Mouse (Mus musculus): ENCODE results near the gene Dusp7. TPM values are rescaled to one million over a fixed set of nuclear protein-coding genes. Genes with fewer than 3 reads are reported as not detected.

Dusp7 gene
- total and polyA plus RNA-seq, 3 experiments = 5.5 to 12.2 TPM; not detected in 1

DNA sequence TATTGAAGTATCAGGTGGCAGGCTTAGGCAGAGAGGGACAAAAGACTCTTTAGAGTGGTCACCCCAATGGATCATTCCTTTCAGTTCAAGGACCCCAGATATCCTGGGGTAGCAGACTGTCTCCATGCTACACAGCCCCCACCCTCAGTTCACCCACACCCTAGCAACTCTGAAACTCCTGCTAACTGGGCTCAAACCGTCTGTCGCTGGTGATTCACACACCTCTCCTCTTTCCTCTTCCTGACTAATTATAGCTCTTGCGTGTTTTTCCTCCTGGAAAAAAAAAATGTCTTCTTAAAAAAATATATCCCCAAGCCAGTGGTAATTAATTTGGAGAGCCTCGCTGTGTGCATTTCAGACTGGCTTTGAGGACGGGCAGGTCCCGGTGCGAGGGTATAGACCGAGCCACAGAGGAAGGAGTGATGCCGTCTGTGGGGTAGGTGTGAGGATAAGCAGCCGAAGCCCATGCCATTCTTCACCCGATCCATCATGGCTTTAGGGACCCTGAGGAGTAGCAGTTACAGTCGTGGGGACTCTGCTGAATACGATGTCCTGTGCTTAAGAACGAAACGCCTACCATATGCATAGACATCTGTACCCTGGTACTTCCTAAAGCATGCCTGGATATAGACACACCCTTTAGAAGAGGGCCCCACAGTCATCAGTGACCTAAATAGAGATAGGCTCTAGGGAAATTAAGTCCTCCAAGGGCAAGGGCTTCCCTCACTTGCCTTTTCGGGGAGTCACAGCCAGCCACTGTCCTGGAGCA lies 34.4 kb downstream of the Dusp7 start:
- no peak for DNase-seq (ENCODE audit: low read depth, low spot score)
- Histone ChIP-seq H3K9ac (ENCODE audit: control insufficient read depth, low read depth, low read length, poor library complexity, severe bottlenecking) (no peak overlapping the region), H3K9me3 (replicated peaks; ENCODE audit: insufficient read depth, low read length) (no peaks in the 10 kb centered on the region), H3K36me3 (ENCODE audit: control insufficient read depth in 1 of 2, insufficient read depth in 2 of 2, low read length in 2 of 2) (peaks cover 0 to 4% of the 10 kb centered on the region in 2 experiments; a peak in 2 of 4 replicates), H3K27ac (ENCODE audit: control insufficient read depth, low read depth, low read length) (no peak overlapping the region), H3K27me3 (ENCODE audit: control insufficient read depth in 1 of 2, insufficient read depth in 2 of 2, low read length in 2 of 2) (no peaks in the 10 kb centered on the region; a peak in 2 of 4 replicates), H3K4me1 (ENCODE audit: control insufficient read depth in 1 of 2, insufficient read depth in 2 of 2, low read length in 2 of 2) (peaks cover 3 to 19% of the 10 kb centered on the region in 2 experiments; a peak in 3 of 4 replicates), H3K79me2 (ENCODE audit: control insufficient read depth, insufficient read depth, low read length, poor library complexity) (no peaks in the 10 kb centered on the region), H3K4me3 (ENCODE audit: control insufficient read depth in 1 of 2, insufficient read depth in 1 of 2, low read depth in 2 of 2, low read length in 2 of 2) (no peak overlapping the region)
- TF ChIP-seq TAL1 (IDR thresholded peaks at IDR 0.05; ENCODE audit: low read length) (no peak), GATA1 (IDR thresholded peaks at IDR 0.05; ENCODE audit: low read depth, low read length) (no peak), JUND (IDR thresholded peaks at IDR 0.05; ENCODE audit: low read depth, low read length) (no peak), ZMIZ1 (IDR thresholded peaks at IDR 0.05; ENCODE audit: low read depth, low read length) (no peak), CHD2 (IDR thresholded peaks at IDR 0.05; ENCODE audit: low read length) (no peak), CTCF (IDR thresholded peaks at IDR 0.05 in 2 of 3, conservative IDR thresholded peaks at IDR 0.05 in 1 of 3; ENCODE audit: control insufficient read depth in 1 of 3, insufficient read depth in 1 of 3, low read depth in 2 of 3, low read length in 3 of 3, poor library complexity in 1 of 3, severe bottlenecking in 1 of 3) (no peak), TCF12 (IDR thresholded peaks at IDR 0.05; ENCODE audit: low read depth, low read length) (no peak), MXI1 (IDR thresholded peaks at IDR 0.05; ENCODE audit: low read depth, low read length) (no peak), NRF1 (IDR thresholded peaks at IDR 0.05; ENCODE audit: insufficient read depth, low read depth, low read length, poor library complexity, severe bottlenecking) (no peak), ZNF384 (IDR thresholded peaks at IDR 0.05; ENCODE audit: low read depth, low read length) (no peak), ELF1 (IDR thresholded peaks at IDR 0.05; ENCODE audit: low read depth, low read length) (no peak), E2F4 (IDR thresholded peaks at IDR 0.05; ENCODE audit: borderline replicate concordance, low read depth, low read length) (no peak), USF1 (IDR thresholded peaks at IDR 0.05; ENCODE audit: low read depth, low read length) (no peak), CHD1 (IDR thresholded peaks at IDR 0.05; ENCODE audit: low read depth, low read length) (no peak), MYB (IDR thresholded peaks at IDR 0.05; ENCODE audit: low read depth, low read length) (no peak), MAFK (IDR thresholded peaks at IDR 0.05; ENCODE audit: borderline replicate concordance, low read depth, low read length) (no peak), ZKSCAN1 (IDR thresholded peaks at IDR 0.05; ENCODE audit: low read depth, low read length) (no peak), SMC3 (IDR thresholded peaks at IDR 0.05; ENCODE audit: low read depth, low read length) (no peak)

DNA sequence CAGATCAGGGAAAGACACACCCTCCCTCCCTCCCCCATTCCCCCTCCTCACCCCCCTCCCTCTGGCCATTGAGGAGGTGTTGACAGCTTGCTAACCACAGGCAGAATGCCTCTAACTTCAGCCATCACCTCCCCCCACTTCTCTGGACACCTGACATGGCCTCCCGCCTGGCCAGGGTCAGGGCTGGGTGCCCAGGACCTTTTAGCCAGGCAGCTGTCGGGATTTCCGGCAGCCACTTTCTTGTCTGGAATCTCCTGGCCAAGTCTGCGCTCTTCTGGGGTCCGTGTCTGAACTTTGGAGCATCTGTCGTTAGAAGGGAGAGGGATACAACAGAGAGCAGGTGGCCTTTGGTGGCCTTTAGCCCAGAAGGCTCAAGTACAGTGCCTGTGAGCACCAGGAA lies 36.8 kb downstream of the Dusp7 start:
- Histone ChIP-seq H3K4me3 (ENCODE audit: control insufficient read depth in 1 of 2, insufficient read depth in 1 of 2, low read depth in 2 of 2, low read length in 2 of 2) (no peak overlapping the region), H3K9ac (ENCODE audit: control insufficient read depth, low read depth, low read length, poor library complexity, severe bottlenecking) (no peak overlapping the region), H3K9me3 (replicated peaks; ENCODE audit: insufficient read depth, low read length) (no peaks in the 10 kb centered on the region), H3K27ac (ENCODE audit: control insufficient read depth, low read depth, low read length) (no peak overlapping the region), H3K36me3 (ENCODE audit: control insufficient read depth in 1 of 2, insufficient read depth in 2 of 2, low read length in 2 of 2) (no peaks in the 10 kb centered on the region; a peak in 2 of 4 replicates), H3K4me1 (ENCODE audit: control insufficient read depth in 1 of 2, insufficient read depth in 2 of 2, low read length in 2 of 2) (peaks cover 0 to 10% of the 10 kb centered on the region in 2 experiments; a peak in 2 of 4 replicates), H3K79me2 (ENCODE audit: control insufficient read depth, insufficient read depth, low read length, poor library complexity) (no peaks in the 10 kb centered on the region), H3K27me3 (ENCODE audit: control insufficient read depth in 1 of 2, insufficient read depth in 2 of 2, low read length in 2 of 2) (no peaks in the 10 kb centered on the region; a peak in 2 of 4 replicates)
- TF ChIP-seq SMC3 (IDR thresholded peaks at IDR 0.05; ENCODE audit: low read depth, low read length) = no peak
- no peak for TF ChIP-seq POLR2A (IDR thresholded peaks at IDR 0.05; ENCODE audit: control insufficient read depth in 1 of 2, insufficient read depth in 1 of 2, low read depth in 1 of 2, low read length in 2 of 2, poor library complexity in 1 of 2)
- TF ChIP-seq ZKSCAN1 (IDR thresholded peaks at IDR 0.05; ENCODE audit: low read depth, low read length) = no peak
- TF ChIP-seq USF1 (IDR thresholded peaks at IDR 0.05; ENCODE audit: low read depth, low read length) = no peak
- TF ChIP-seq TBP (IDR thresholded peaks at IDR 0.05; ENCODE audit: low read depth, low read length) = no peak
- no peak for TF ChIP-seq JUND (IDR thresholded peaks at IDR 0.05; ENCODE audit: low read depth, low read length)
- TF ChIP-seq MAX (IDR thresholded peaks at IDR 0.05; ENCODE audit: low read length) = no peak
- TF ChIP-seq E2F4 (IDR thresholded peaks at IDR 0.05; ENCODE audit: borderline replicate concordance, low read depth, low read length) = no peak
- TF ChIP-seq CTCF (IDR thresholded peaks at IDR 0.05 in 2 of 3, conservative IDR thresholded peaks at IDR 0.05 in 1 of 3; ENCODE audit: control insufficient read depth in 1 of 3, insufficient read depth in 1 of 3, low read depth in 2 of 3, low read length in 3 of 3, poor library complexity in 1 of 3, severe bottlenecking in 1 of 3) = no peak
- TF ChIP-seq TAL1 (IDR thresholded peaks at IDR 0.05; ENCODE audit: low read length) = no peak
- TF ChIP-seq KAT2A (conservative IDR thresholded peaks at IDR 0.05; ENCODE audit: low read depth, low read length) = no peak
- no peak for TF ChIP-seq MAZ (IDR thresholded peaks at IDR 0.05; ENCODE audit: low read depth, low read length)
- no peak for TF ChIP-seq NRF1 (IDR thresholded peaks at IDR 0.05; ENCODE audit: insufficient read depth, low read depth, low read length, poor library complexity, severe bottlenecking)
- no peak for TF ChIP-seq RCOR1 (IDR thresholded peaks at IDR 0.05; ENCODE audit: low read depth, low read length)
- no peak for TF ChIP-seq TCF12 (IDR thresholded peaks at IDR 0.05; ENCODE audit: low read depth, low read length)
- DNase-seq (ENCODE audit: low read depth, low spot score) = no peak
